Mouse (Mus musculus) testis, adult 2 months (tissue): ENCODE data around the gene Csf3r.
A peak's percentile ranks its signal among the peaks of the same experiment; 100 is the strongest.

ENCODE experiments used
- CTCF ChIP-seq: fragments of 200-500 bp; IDR thresholded peaks from 2 replicates; pipeline ENCODE4 v1.5.1; 2012; ENCODE audit warnings: low read depth, mild to moderate bottlenecking, inconsistent platforms, low read length, moderate library complexity; ENCODE audit not compliant: control insufficient read depth, insufficient read depth, insufficient replicate concordance
- POLR2A ChIP-seq: fragments of 200-500 bp; IDR thresholded peaks from 2 replicates; pipeline ENCODE4 v1.6.1; 2012; ENCODE audit warnings: low read depth, mild to moderate bottlenecking, inconsistent platforms, low read length, moderate library complexity; ENCODE audit not compliant: control insufficient read depth

DNA sequence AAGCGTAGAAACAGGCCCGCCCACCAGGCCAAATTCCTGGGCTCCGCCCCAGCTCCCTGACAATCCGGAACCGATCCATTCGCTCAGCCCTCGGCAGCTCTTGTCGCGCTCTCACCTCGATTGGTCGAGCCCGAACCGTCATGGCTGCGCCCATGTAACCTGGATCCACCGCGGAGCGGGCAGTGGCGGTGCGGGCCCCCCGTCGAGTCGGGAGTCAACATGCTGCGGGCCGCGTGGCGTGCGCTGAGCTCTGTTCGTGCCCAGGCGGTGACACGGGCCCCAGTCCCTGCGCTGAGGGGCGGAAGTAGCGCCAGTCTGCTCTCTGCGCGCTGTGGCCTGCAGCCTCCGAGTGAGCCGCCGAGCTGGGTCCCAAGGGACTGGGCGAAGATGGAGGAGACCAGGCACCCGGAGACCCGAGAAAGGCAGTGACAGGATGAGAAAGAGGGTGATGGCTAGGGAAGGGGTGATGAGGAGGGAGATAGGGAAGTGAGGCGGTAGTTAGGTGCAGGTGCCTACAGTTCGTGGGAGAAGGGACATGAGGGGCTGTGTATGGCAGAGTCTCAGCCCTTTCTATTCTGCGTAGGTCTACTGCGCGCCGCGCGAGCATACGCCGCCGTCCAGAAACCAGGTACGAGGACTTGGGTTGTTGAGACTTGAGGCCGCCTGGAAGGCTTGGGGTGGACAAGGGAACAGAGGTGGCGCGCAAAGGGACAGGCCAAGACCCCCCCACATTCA lies 22.7 kb downstream of the Csf3r start, which contains the start of gene Mrps15:
- TF ChIP-seq POLR2A: peak; percentile 76
- no peak for TF ChIP-seq CTCF
